Mouse (Mus musculus): Measurements from ENCODE around the gene Capn9.

Gene Capn9

DNA sequence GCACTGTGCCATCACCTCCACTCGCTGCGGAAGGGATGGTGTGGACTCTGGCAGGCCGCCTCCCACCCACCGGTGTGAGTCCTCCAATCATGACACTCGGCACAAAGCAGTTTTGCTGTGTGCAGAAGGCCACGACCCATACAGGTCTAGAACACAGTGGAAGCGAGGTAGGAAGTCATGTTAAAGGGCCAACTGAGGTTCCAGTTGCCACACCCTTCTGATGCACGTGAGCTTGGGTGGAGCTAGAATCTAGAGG lies 59.3 kb downstream of the Capn9 start:
- no peak for DNase-seq (ENCODE audit: inconsistent ontology term)

- no peak for DNase-seq (ENCODE audit: inconsistent ontology term)
Measured at GRCm38 (mm10) chr8:124641599-124641998, 65.7 kb downstream of the Capn9 start.

DNA sequence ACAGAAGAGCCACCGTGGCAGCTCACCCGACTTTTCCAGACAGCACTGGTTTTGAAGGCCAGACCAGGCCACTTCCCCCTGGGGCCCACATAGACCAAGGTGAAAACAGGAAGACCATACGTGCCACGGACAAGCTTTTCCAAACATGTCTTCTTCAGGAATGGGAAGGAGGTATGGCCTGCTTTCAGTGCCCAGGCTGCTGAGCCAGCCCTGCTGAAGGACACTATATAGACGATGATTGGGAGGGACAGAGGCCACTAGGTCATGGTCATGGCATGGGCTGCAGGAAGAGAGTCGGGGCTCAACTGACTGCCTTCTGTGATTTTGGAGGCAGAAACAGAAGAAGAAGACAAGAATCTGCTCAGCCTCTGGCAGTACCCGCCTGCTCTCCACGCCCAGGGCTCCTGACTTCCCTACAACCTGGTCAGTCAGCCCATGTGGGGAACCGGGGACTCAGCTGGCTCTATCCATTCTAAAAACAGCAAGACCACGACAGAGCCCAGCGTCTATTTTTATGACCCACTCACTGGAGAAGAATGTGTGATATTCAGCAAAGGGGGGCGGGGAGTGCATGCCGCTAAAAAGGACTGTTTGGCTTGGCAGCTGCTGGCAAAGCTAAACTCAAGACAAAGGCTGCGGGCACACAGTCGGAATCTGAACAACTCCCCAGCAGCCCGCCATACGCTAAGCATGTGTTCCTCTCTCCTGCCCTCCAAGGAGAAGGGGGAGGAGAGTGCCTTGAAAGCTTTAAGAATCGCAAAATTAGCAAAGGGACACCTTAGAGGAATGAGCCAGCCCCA lies 67.8 kb downstream of the Capn9 start:
- DNase-seq (ENCODE audit: inconsistent ontology term): peak; percentile 98

GRCm38 (mm10) chr8:124648311-124648710 lies 72.4 kb downstream of the Capn9 start:
- DNase-seq (ENCODE audit: inconsistent ontology term): no peak

DNA sequence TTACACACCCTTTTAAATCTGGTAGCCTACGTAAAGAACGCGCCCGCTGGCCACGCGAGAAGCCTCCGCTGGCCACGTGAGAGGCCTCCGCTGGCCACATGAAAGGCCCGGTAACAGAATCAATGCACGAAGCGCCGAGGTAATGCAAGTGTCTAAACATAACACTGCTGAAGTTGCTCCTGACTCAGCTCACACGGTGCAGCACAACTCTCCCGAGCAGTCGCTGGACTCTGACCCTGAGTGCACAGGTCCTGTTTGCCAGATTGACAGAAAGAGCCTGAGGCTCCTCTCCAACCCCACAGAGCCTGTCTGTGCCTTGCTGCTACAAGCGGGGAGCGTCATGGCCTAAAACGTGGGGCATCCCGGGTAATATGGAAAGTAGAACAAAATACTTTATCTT lies 75.9 kb downstream of the Capn9 start:
- no peak for DNase-seq (ENCODE audit: inconsistent ontology term)

GRCm38 (mm10) chr8:124652546-124652945 lies 76.6 kb downstream of the Capn9 start:
- peak; percentile 80 for DNase-seq (ENCODE audit: inconsistent ontology term)

GRCm38 (mm10) chr8:124653568-124654475 lies 77.9 kb downstream of the Capn9 start:
- peak; percentile 80 for DNase-seq (ENCODE audit: inconsistent ontology term)

DNA sequence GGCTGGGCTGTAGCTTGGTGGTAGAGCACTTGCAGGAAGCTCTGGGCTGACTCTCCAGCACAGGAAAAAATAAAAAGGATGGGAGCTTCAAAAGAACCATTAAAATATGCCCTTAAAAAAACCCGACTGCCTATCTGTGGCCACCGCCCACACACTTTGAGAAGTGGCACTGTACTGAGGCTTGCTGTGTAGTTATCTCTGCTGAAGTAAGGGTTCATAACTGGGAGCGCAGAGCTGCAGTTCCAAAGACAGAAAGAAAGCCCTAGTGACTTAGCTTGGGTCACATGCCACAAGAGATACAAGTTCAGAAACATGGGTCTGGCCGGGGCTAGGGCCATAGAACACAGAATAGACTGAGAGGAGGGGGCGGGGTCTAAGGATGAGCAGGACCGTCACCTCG lies 82.0 kb downstream of the Capn9 start:
- no peak for DNase-seq (ENCODE audit: inconsistent ontology term)

GRCm38 (mm10) chr8:124658415-124658814 lies 82.5 kb downstream of the Capn9 start:
- no peak for DNase-seq (ENCODE audit: inconsistent ontology term)

GRCm38 (mm10) chr8:124661781-124662180 lies 85.9 kb downstream of the Capn9 start:
- peak; percentile 26 for DNase-seq (ENCODE audit: inconsistent ontology term)

DNA sequence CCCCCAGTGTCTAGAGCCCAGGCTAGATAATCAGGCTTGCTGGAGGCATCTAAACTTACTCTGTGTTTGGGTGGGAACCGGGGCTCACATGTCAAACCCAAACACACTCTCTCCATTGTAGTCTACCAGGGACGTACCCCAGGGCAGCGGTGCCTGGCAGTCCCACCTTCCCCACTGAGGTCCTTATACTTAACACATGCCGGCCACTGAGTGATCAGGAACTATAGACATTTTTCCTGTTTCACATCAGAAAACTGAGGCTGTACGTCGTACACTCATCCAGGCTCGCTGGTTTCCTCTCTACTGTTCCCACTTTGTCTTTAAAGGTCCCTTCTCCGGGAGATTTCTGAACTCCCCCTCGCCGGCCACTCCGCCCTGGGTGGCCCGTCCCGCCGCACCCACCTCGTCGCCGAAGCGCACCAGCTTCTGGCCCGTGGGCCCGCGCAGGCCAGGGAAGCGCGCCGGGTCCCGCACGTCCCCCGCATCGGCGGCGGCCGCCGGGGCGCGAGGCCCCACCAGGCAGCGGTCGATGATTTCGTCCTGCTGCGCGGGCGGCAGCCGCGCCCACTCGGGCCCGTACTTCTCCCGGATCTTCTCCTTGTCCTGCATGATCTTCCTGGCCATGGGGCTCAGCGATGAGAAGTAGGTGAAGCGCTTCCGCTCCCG lies 86.7 kb downstream of the Capn9 start:
- DNase-seq (ENCODE audit: inconsistent ontology term): no peak

DNA sequence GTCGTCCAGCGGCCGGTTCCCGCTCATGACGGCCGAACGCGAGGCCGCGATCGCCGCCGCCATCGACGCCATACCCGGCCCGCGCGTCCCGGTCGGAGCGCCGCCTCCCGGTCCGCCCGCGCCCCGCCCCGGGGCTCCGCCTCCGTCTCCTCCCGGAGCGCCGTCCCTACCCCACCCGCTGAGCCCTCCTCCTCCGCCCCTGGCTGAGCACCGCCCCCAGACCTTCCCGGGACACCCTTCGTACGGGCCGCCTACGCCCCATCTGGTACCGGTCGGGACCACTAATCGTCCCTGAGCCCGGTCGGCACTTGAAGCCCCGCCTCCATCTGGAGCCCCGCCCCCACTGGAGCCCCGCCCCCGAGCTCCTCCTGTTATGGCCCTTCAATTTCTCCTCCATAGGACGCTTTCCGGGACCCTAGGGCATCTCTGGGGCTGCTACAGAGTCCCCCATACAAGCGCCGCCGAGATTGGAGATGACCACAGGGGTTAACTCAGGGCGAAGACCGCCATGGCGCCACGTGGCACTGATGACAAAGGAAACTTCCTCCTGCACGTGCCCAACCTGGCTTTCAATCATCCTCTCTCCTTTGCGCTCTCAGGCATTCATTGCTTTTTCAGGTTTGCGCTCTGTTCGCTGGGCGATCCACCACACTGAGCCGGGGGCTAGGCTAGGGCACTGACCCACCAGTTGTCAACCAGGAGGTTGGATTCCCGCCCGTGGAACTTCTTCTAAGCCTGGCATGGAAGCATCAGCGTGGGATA lies 87.4 kb downstream of the Capn9 start, which contains the start of gene 2310022B05Rik:
TSS of gene 2310022B05Rik (minus strand) at position 258 of the 762 bp plus-strand sequence.
- peak; percentile 95 for DNase-seq (ENCODE audit: inconsistent ontology term)

GRCm38 (mm10) chr8:124663874-124664230 lies 87.9 kb downstream of the Capn9 start:
- peak; percentile 11 for DNase-seq (ENCODE audit: inconsistent ontology term)

- no peak for DNase-seq (ENCODE audit: inconsistent ontology term)
Measured at GRCm38 (mm10) chr8:124664414-124664813, 88.5 kb downstream of the Capn9 start.

Data from Muller cell, postnatal 12 days (primary cell).